Mouse (Mus musculus): ENCODE measurements around the gene Urm1.
"Not testable (repeated sequence)": the region's sequence is repeated elsewhere in the genome, so short reads cannot be mapped to it uniquely, and the experiment has no call there.

The Urm1 gene

GRCm38 (mm10) chr2:29820025-29820817 is at the start of gene Urm1:
Gene Urm1 (plus strand): TSS chr2:29820075.
- H3K36me3 ChIP-seq (ENCODE audit: control insufficient read depth, insufficient read depth, low read length, poor library complexity, severe bottlenecking), result no peaks in the 10 kb centered on the region
- no peaks in the 10 kb centered on the region for H3K27me3 ChIP-seq (ENCODE audit: control insufficient read depth, insufficient read depth, low read length, poor library complexity, severe bottlenecking)
- DNase-seq (ENCODE audit: low read depth, low spot score), result peak; percentile 48

DNA sequence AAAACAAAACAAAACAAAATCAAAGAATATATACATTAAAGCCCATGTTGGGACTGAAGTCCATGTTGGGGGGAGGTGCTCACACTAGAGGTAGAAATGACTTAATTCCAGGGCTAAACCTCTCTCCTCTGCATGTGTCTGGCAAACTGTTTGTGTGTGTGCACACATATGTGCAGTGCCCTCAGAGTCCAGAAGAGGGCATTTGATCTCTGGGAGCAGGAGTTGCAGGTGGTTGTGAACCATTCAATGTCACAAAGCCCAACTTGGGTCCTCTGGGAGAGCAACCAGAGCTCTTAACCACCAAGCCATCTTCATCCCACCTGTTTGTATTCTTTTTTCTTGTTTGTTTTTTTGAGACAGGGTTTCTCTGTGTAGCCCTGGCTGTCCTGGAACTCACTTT is 49.7 kb upstream of the Urm1 start:
- no peak for DNase-seq (ENCODE audit: low read depth, low spot score)
- Histone ChIP-seq H3K27me3 (ENCODE audit: control insufficient read depth, insufficient read depth, low read length, poor library complexity, severe bottlenecking) (no peaks in the 10 kb centered on the region; the same call in 1 of the 2 replicates), H3K36me3 (ENCODE audit: control insufficient read depth, insufficient read depth, low read length, poor library complexity, severe bottlenecking) (no peaks in the 10 kb centered on the region)

DNA sequence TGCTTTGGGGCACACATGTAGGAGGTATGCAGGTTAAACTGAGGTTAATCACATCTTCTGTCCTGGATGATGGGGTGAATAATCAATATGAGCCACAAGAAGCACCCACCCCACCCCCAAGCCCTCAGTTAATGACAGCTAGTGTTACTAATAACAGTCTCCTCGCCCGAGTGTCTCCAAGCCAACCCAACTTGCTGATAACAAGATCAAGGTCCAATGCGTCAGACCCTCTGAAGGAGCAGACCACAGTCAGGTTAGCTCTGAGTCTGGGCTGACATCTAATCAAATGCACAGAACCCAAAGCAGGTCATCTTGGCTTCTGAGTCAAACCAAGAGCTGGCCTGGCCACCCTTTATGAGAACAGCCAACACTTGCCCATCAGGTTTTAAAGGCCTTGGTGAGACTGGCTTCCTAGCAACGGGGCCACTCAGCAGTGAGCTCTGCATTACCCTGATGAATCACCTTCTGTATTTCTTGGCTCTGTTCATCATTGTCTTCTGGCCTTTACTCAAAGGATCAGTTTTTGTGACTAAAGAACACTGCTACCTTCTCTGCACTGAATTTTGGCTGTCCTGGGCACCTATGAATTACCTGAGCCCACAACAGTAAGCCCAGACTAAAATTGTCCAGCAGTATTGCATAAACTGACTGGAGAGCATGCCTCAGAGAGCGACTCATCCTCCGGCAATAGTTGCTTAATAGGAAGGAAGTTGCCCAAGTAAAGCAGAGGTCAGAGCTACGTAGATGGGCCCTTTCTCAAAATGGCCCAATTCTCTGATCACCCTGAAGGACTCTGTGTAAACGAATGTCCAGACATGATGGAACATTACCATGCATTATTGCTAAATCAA is 48.0 kb upstream of the Urm1 start:
- H3K27me3 ChIP-seq (ENCODE audit: control insufficient read depth, insufficient read depth, low read length, poor library complexity, severe bottlenecking), result no peaks in the 10 kb centered on the region; the same call in 1 of the 2 replicates
- DNase-seq (ENCODE audit: low read depth, low spot score), result no peak
- peaks cover 2% of the 10 kb centered on the region; the same call in 1 of the 2 replicates for H3K36me3 ChIP-seq (ENCODE audit: control insufficient read depth, insufficient read depth, low read length, poor library complexity, severe bottlenecking)

DNA sequence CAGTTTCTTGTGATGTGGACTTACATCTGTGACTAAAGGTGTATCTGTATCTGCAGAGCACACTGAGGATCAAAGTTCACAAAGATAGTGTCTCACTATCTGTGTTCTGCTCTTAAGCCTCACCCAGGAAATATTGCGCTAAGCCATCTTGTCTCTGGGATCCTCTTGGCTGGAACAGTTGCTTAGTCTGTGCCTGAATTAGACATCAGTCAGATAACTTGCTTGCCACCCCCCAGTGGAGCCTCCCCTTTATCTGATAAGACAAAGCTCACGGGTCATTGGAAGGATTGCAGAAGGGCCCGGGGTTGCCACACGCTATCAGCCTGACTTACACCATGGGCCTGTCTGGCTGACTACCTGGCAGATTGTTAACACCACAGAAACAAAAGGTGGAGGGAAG is 46.6 kb upstream of the Urm1 start:
- Histone ChIP-seq H3K36me3 (ENCODE audit: control insufficient read depth, insufficient read depth, low read length, poor library complexity, severe bottlenecking) (peaks cover 10% of the 10 kb centered on the region), H3K27me3 (ENCODE audit: control insufficient read depth, insufficient read depth, low read length, poor library complexity, severe bottlenecking) (no peaks in the 10 kb centered on the region; the same call in 1 of the 2 replicates)
- DNase-seq (ENCODE audit: low read depth, low spot score), result no peak

- H3K36me3 ChIP-seq (ENCODE audit: control insufficient read depth, insufficient read depth, low read length, poor library complexity, severe bottlenecking), result peaks cover 48% of the 10 kb centered on the region
- not testable (repeated sequence) for H3K27me3 ChIP-seq (ENCODE audit: control insufficient read depth, insufficient read depth, low read length, poor library complexity, severe bottlenecking); DNase-seq (ENCODE audit: low read depth, low spot score)
Observed at GRCm38 (mm10) chr2:29781256-29781655, 38.6 kb upstream of the Urm1 start.

GRCm38 (mm10) chr2:29784290-29784689 is 35.6 kb upstream of the Urm1 start:
- Histone ChIP-seq H3K27me3 (ENCODE audit: control insufficient read depth, insufficient read depth, low read length, poor library complexity, severe bottlenecking) (no peaks in the 10 kb centered on the region), H3K36me3 (ENCODE audit: control insufficient read depth, insufficient read depth, low read length, poor library complexity, severe bottlenecking) (peaks cover 35% of the 10 kb centered on the region)
- DNase-seq (ENCODE audit: low read depth, low spot score), result no peak

- Histone ChIP-seq H3K36me3 (ENCODE audit: control insufficient read depth, insufficient read depth, low read length, poor library complexity, severe bottlenecking) (peaks cover 16% of the 10 kb centered on the region), H3K27me3 (ENCODE audit: control insufficient read depth, insufficient read depth, low read length, poor library complexity, severe bottlenecking) (no peaks in the 10 kb centered on the region)
- DNase-seq (ENCODE audit: low read depth, low spot score), result peak; percentile 93
Observed at GRCm38 (mm10) chr2:29787104-29787917, 32.6 kb upstream of the Urm1 start, which contains the start of gene Coq4. Gene Coq4 (plus strand): TSS chr2:29787493.

DNA sequence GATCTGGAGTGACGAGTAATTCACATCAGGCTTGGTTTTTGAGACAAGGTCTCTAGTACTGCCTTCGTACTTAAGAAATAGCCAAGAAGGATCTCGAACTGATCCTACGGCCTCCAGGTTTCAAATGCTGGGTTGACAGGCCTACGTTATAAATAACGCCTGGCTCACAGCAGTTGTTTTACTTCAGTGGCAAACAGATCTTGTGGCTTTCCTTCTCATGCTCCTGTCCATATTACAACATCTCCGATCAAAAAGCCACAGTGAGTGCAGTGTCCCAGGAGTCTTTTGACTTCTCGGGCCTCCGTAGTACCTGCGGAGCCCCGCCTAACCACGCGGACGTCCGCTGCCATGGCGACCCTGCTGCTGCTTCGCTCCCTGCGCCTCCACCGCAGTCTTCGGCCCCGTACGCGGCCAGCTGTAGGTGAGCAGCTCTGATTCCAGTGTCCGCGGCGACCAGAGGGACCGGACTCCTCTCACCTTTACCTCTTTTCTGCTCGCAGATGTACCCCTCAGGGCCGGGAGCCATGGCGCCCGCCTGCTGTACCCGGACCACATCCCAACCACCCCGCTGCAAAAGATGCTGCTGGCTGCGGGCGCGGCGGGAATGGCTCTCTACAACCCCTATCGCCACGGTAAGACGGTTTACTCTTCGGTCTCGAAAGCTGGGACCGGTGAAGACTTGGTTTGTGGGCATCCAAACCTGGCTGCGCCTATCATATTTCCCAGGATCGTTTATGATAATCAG is 31.8 kb upstream of the Urm1 start, which contains the start of gene Trub2:
Gene Trub2 (minus strand): TSS at position 566 of the 745 bp plus-strand sequence.
- Histone ChIP-seq H3K36me3 (ENCODE audit: control insufficient read depth, insufficient read depth, low read length, poor library complexity, severe bottlenecking) (peaks cover 14% of the 10 kb centered on the region), H3K27me3 (ENCODE audit: control insufficient read depth, insufficient read depth, low read length, poor library complexity, severe bottlenecking) (no peaks in the 10 kb centered on the region)
- DNase-seq (ENCODE audit: low read depth, low spot score), result peak; percentile 84

GRCm38 (mm10) chr2:29792772-29793487 is 26.9 kb upstream of the Urm1 start:
- Histone ChIP-seq H3K27me3 (ENCODE audit: control insufficient read depth, insufficient read depth, low read length, poor library complexity, severe bottlenecking) (no peaks in the 10 kb centered on the region), H3K36me3 (ENCODE audit: control insufficient read depth, insufficient read depth, low read length, poor library complexity, severe bottlenecking) (no peaks in the 10 kb centered on the region)
- no peak for DNase-seq (ENCODE audit: low read depth, low spot score)

GRCm38 (mm10) chr2:29802075-29802826 is 17.6 kb upstream of the Urm1 start, which contains the start of gene Slc27a4:
Gene Slc27a4 (plus strand): TSS chr2:29802634.
- Histone ChIP-seq H3K27me3 (ENCODE audit: control insufficient read depth, insufficient read depth, low read length, poor library complexity, severe bottlenecking) (no peaks in the 10 kb centered on the region), H3K36me3 (ENCODE audit: control insufficient read depth, insufficient read depth, low read length, poor library complexity, severe bottlenecking) (no peaks in the 10 kb centered on the region)
- peak; percentile 91 for DNase-seq (ENCODE audit: low read depth, low spot score)

DNA sequence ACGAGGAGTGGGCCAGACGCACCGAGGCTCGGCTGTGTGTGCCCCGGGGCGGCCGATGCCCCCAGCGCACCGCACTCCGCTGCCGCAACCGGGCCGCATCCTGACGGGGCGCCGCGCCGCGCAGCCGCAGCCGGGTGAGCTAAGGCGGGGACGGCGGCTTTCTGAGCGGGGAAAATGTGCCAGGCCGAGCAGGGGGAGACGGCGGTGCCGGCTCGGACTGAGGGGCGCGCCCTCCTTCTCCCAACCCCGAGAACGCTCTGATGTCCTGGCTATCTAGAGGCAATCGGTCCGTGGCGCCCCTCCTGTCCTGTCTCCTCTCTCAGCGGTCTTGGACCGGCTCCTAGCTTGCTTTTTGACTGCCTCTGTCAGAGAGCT is 17.1 kb upstream of the Urm1 start:
- Histone ChIP-seq H3K36me3 (ENCODE audit: control insufficient read depth, insufficient read depth, low read length, poor library complexity, severe bottlenecking) (no peaks in the 10 kb centered on the region), H3K27me3 (ENCODE audit: control insufficient read depth, insufficient read depth, low read length, poor library complexity, severe bottlenecking) (no peaks in the 10 kb centered on the region)
- DNase-seq (ENCODE audit: low read depth, low spot score), result no peak

- Histone ChIP-seq H3K27me3 (ENCODE audit: control insufficient read depth, insufficient read depth, low read length, poor library complexity, severe bottlenecking) (no peaks in the 10 kb centered on the region), H3K36me3 (ENCODE audit: control insufficient read depth, insufficient read depth, low read length, poor library complexity, severe bottlenecking) (no peaks in the 10 kb centered on the region)
- peak; percentile 38 for DNase-seq (ENCODE audit: low read depth, low spot score)
Observed at GRCm38 (mm10) chr2:29803400-29803831, 16.5 kb upstream of the Urm1 start.

Measured in splenic B cell, adult 2 months (primary cell).